Mouse (Mus musculus) central nervous system, embryonic 11.5 days (tissue): ENCODE data around the gene Rpp25l. TPM values are rescaled to one million over a fixed set of nuclear protein-coding genes. Genes with fewer than 3 reads are reported as not detected.

Experiments
- polyA plus RNA-seq: library from polyadenylated mRNA; depleted of rRNA; stranded (reverse); fragments of >200 nt; gene quantifications from 2 replicates; pipeline ENCODE4 v1.2.3, GENCODE M21; 2012; rRNA removed

Gene Rpp25l
- 58.6 and 86.2 TPM in 2 replicates for polyA plus RNA-seq

GRCm38 (mm10) chr4:41713197-41714067 lies at the start of gene Rpp25l:
Rpp25l (minus strand) TSS chr4:41713534.

GRCm38 (mm10) chr4:41755338-41756305 lies 42.3 kb upstream of the Rpp25l start, which contains the start of gene Sigmar1:
Sigmar1 (minus strand) TSS chr4:41756157.

GRCm38 (mm10) chr4:41754797-41755337 lies 41.5 kb upstream of the Rpp25l start, which contains the start of gene Galt:
Galt (plus strand) TSS chr4:41755228.

GRCm38 (mm10) chr4:41731052-41731765 lies 17.9 kb upstream of the Rpp25l start, which contains the start of gene Arid3c:
Arid3c (minus strand) TSS chr4:41731142.

GRCm38 (mm10) chr4:41722918-41723351 lies 9.6 kb upstream of the Rpp25l start, which contains the start of gene Dctn3:
Dctn3 (minus strand) TSS chr4:41723170.

GRCm38 (mm10) chr4:41699783-41700182 lies 13.6 kb downstream of the Rpp25l start, which contains the start of gene Il11ra1:
Il11ra1 (plus strand) TSS chr4:41699989.

GRCm38 (mm10) chr4:41696930-41697841 lies 16.1 kb downstream of the Rpp25l start, which contains the start of gene Cntfr:
Cntfr (minus strand) TSS chr4:41697089.

Other genes starting within 250 kb of the Rpp25l start
- gene Kif24, start 248.6 kb downstream of the Rpp25l start, polyA plus RNA-seq, result 10.1 and 10.4 TPM in 2 replicates
- gene Nudt2, start 248.4 kb downstream of the Rpp25l start, polyA plus RNA-seq, result 29.0 and 48.4 TPM in 2 replicates
- 4.5 and 5.2 TPM in 2 replicates for gene AI464131, start 210.5 kb downstream of the Rpp25l start, polyA plus RNA-seq
- gene 1110017D15Rik, start 196.2 kb downstream of the Rpp25l start, polyA plus RNA-seq, result 3.3 and 3.7 TPM in 2 replicates
- gene Fam219a, start 144.0 kb downstream of the Rpp25l start, polyA plus RNA-seq, result 34.1 and 43.0 TPM in 2 replicates
- 1.7 and 3.9 TPM in 2 replicates for gene Dnaic1, start 143.8 kb downstream of the Rpp25l start, polyA plus RNA-seq
- gene Enho, start 73.2 kb downstream of the Rpp25l start, polyA plus RNA-seq, result 32.8 and 37.7 TPM in 2 replicates
- gene Cntfr, start 16.4 kb downstream of the Rpp25l start, polyA plus RNA-seq, result 69.6 and 76.5 TPM in 2 replicates
- gene Il11ra1, start 13.5 kb downstream of the Rpp25l start, polyA plus RNA-seq, result 74.6 and 76.8 TPM in 2 replicates
- gene Dctn3, start 9.6 kb upstream of the Rpp25l start, polyA plus RNA-seq, result 90.0 and 138 TPM in 2 replicates
- 0.72 and 1.1 TPM in 2 replicates for gene Arid3c, start 17.6 kb upstream of the Rpp25l start, polyA plus RNA-seq
- 28.8 and 41.3 TPM in 2 replicates for gene Galt, start 41.7 kb upstream of the Rpp25l start, polyA plus RNA-seq
- gene Sigmar1, start 42.6 kb upstream of the Rpp25l start, polyA plus RNA-seq, result 51.4 and 59.4 TPM in 2 replicates
- 106 and 167 TPM in 2 replicates for gene Ccl27a, start 60.7 kb upstream of the Rpp25l start, polyA plus RNA-seq
- not detected in 2 replicates for gene Gm21541, start 190.1 kb upstream of the Rpp25l start, polyA plus RNA-seq
- gene Gm20878, start 228.0 kb upstream of the Rpp25l start, polyA plus RNA-seq, result 2.2 and 4.5 TPM in 2 replicates